Mouse (Mus musculus) thymus, postnatal 4 days (tissue): ENCODE measurements at regions not wholly inside any gene's neighbourhood (a gene's known extent, or its start where the extent isn't known, plus 50 kb on each side); places are given as distances from the start of the nearest gene placed in this dataset.

Source experiments
- DNase-seq: peaks from one replicate; pipeline ENCODE4 v3.0.0; 2021

GRCm38 (mm10) chr10:122566601-122567000 is 112.0 kb upstream of the Ppm1h start:
- DNase-seq, result peak; percentile 56

- no peak for DNase-seq
These were observed 108.9 kb upstream of the Ppm1h start for GRCm38 (mm10) chr10:122569546-122570202.

- DNase-seq, result no peak
These were observed 107.5 kb upstream of the Ppm1h start for GRCm38 (mm10) chr10:122570909-122571551.

GRCm38 (mm10) chr10:122576171-122577063 is 102.1 kb upstream of the Ppm1h start:
- no peak for DNase-seq

GRCm38 (mm10) chr10:122578209-122579001 is 100.2 kb upstream of the Ppm1h start:
- DNase-seq, result peak; percentile 83

- peak; percentile 59 for DNase-seq
These were observed 97.5 kb upstream of the Ppm1h start for GRCm38 (mm10) chr10:122581096-122581495.

GRCm38 (mm10) chr10:122587541-122587940 is 91.0 kb upstream of the Ppm1h start:
- no peak for DNase-seq

GRCm38 (mm10) chr10:122599511-122599910 is 79.1 kb upstream of the Ppm1h start:
- no peak for DNase-seq

GRCm38 (mm10) chr10:122602394-122602793 is 76.2 kb upstream of the Ppm1h start:
- peak; percentile 62 for DNase-seq

GRCm38 (mm10) chr10:122603960-122604359 is 74.6 kb upstream of the Ppm1h start:
- no peak for DNase-seq

- no peak for DNase-seq
These were observed 65.3 kb upstream of the Ppm1h start for GRCm38 (mm10) chr10:122613281-122613680.

GRCm38 (mm10) chr10:122613891-122614290 is 64.7 kb upstream of the Ppm1h start:
- DNase-seq, result no peak

- no peak for DNase-seq
These were observed 63.8 kb upstream of the Ppm1h start for GRCm38 (mm10) chr10:122614720-122615119.

- no peak for DNase-seq
These were observed 62.9 kb upstream of the Ppm1h start for GRCm38 (mm10) chr10:122615658-122616057.

GRCm38 (mm10) chr10:122616385-122616784 is 62.2 kb upstream of the Ppm1h start:
- no peak for DNase-seq

GRCm38 (mm10) chr10:122618854-122619253 is 59.7 kb upstream of the Ppm1h start:
- DNase-seq, result no peak

GRCm38 (mm10) chr10:122619406-122620116 is 59.0 kb upstream of the Ppm1h start:
- no peak for DNase-seq
